Comparison of ENCODE assay signal across 8 mouse cellular contexts in genomic region chr4:53440816-53441571, GRCm38 (mm10). TPM values are rescaled to one million over a fixed set of nuclear protein-coding genes. Genes with fewer than 3 reads are reported as not detected.
DNase-seq lines count a peak whose midpoint lies in the region; ATAC-seq lines count a peak whose summit lies in the region.

No protein-coding gene starts in this region.

- H3K4me2 ChIP-seq in intestine, embryonic 14.5 days (ENCODE audit: low read length): peak overlapping the region; percentile 89
- H3K4me2 ChIP-seq in midbrain, embryonic 11.5 days: peak overlapping the region; percentile 100

- no peaks in the 10 kb centered on the region for H3K36me3 ChIP-seq in intestine, embryonic 14.5 days (ENCODE audit: control insufficient read depth, insufficient read depth, low read length)
- no peaks in the 10 kb centered on the region for H3K36me3 ChIP-seq in midbrain, embryonic 11.5 days (ENCODE audit: control insufficient read depth, insufficient read depth, low read length)

- no peaks in the 10 kb centered on the region for H3K9me3 ChIP-seq in intestine, embryonic 14.5 days (ENCODE audit: control insufficient read depth, low read length)
- no peaks in the 10 kb centered on the region for H3K9me3 ChIP-seq in midbrain, embryonic 11.5 days (ENCODE audit: control insufficient read depth, low read length)

- peak; percentile 97 for DNase-seq in heart, adult 11 months
- no peak for DNase-seq in heart, postnatal 25 days (ENCODE audit: low spot score)
- peak; percentile 79 to 83 for DNase-seq in cerebellum, postnatal 25 days
- DNase-seq in gastrocnemius, adult 8-10 months (ENCODE audit: low spot score in 2 of 2): peak; percentile 16 to 30
- DNase-seq in intestine, embryonic 14.5 days (ENCODE audit: low spot score): peak; percentile 75
- DNase-seq in left cerebral cortex, postnatal 36 days (ENCODE audit: low spot score in 2 of 2): peak; percentile 76
- DNase-seq in midbrain, embryonic 11.5 days (ENCODE audit: low spot score, missing footprints): peak; percentile 91
- DNase-seq in right cerebral cortex, postnatal 4 days: peak; percentile 47

- H3K27ac ChIP-seq in intestine, embryonic 14.5 days (ENCODE audit: low read depth): peak overlapping the region; percentile 82
- H3K27ac ChIP-seq in midbrain, embryonic 11.5 days (ENCODE audit: low read depth, low read length): no peak overlapping the region

- WGBS in intestine, embryonic 14.5 days: under 1% methylated on average over 43 of the region's 45 CpGs
- WGBS in midbrain, embryonic 11.5 days: under 1% methylated on average over 44 of the region's 45 CpGs

- peaks cover 27% of the 10 kb centered on the region for H3K4me1 ChIP-seq in intestine, embryonic 14.5 days (replicated peaks; ENCODE audit: control insufficient read depth, insufficient read depth, low read length)
- peaks cover 15% of the 10 kb centered on the region for H3K4me1 ChIP-seq in midbrain, embryonic 11.5 days (ENCODE audit: control insufficient read depth, insufficient read depth, low read length)

- peak overlapping the region; percentile 78 for H3K4me3 ChIP-seq in intestine, embryonic 14.5 days (ENCODE audit: low read depth, low read length)
- peak overlapping the region; percentile 82 for H3K4me3 ChIP-seq in midbrain, embryonic 11.5 days (ENCODE audit: low read depth, low read length)

- peak overlapping the region; percentile 72 for H3K9ac ChIP-seq in intestine, embryonic 14.5 days (ENCODE audit: low read length)
- H3K9ac ChIP-seq in midbrain, embryonic 11.5 days (ENCODE audit: low read length): peak overlapping the region; percentile 77

- peak; percentile 17 for ATAC-seq in intestine, embryonic 14.5 days (replicated peaks; ENCODE audit: low FRiP score, low TSS enrichment, low read depth)
- ATAC-seq in midbrain, embryonic 11.5 days (ENCODE audit: low FRiP score): peak; percentile 12

- intact Hi-C loops in heart, postnatal 25 days (cut with DNase I): loop anchor here (5.0 kb wide), 2 partner anchors 76 to 319 kb away; no protein-coding TSS in a partner anchor
- intact Hi-C loops in left cerebral cortex, postnatal 36 days (cut with DNase I): loop anchor here (2.0 to 5.0 kb wide), 3 partner anchors 36 to 96 kb away; no protein-coding TSS in a partner anchor

- no peaks in the 10 kb centered on the region for H3K27me3 ChIP-seq in intestine, embryonic 14.5 days (replicated peaks; ENCODE audit: control insufficient read depth, insufficient read depth, low read length)
- H3K27me3 ChIP-seq in midbrain, embryonic 11.5 days (ENCODE audit: control insufficient read depth, insufficient read depth, low read length): peaks cover 10% of the 10 kb centered on the region

RNA-seq across cellular contexts. Expression of gene Slc44a1, which starts 0.8 kb away (rescaled TPM):
- 10 to 100 TPM; 30.8 to 34.6 TPM for total RNA-seq in heart, postnatal 25 days (2021)
- total RNA-seq in gastrocnemius, adult 8-10 months (2022): 10 to 100 TPM; 14.7 to 21.4 (median 18.0) TPM
- polyA plus RNA-seq in intestine, embryonic 14.5 days (2014; fragmentation: Nextera tagmentation; extraction: Ambion mirVana): 64.5 and 75.1 TPM in 2 replicates
- 10 to 100 TPM; 67.4 to 86.4 TPM for total RNA-seq in left cerebral cortex, postnatal 36 days (2021)
- 15.6 and 16.8 TPM in 2 replicates for polyA plus RNA-seq in midbrain, embryonic 11.5 days (2014; fragmentation: Nextera tagmentation; extraction: Ambion mirVana)
